Mouse (Mus musculus): ENCODE results near the gene Magi3.

Gene Magi3

GRCm38 (mm10) chr3:104189234-104189633 lies 30.9 kb downstream of the Magi3 start:
- no peak for DNase-seq

- no peak for DNase-seq
Observed at GRCm38 (mm10) chr3:104184270-104184669, 35.9 kb downstream of the Magi3 start.

- DNase-seq = no peak
Observed at GRCm38 (mm10) chr3:104183656-104184055, 36.5 kb downstream of the Magi3 start.

GRCm38 (mm10) chr3:104182711-104183110 lies 37.5 kb downstream of the Magi3 start:
- no peak for DNase-seq

- DNase-seq = no peak
Observed at GRCm38 (mm10) chr3:104161347-104161746, 58.8 kb downstream of the Magi3 start.

GRCm38 (mm10) chr3:104160603-104161002 lies 59.6 kb downstream of the Magi3 start:
- DNase-seq = no peak

- no peak for DNase-seq
Observed at GRCm38 (mm10) chr3:104150146-104150545, 70.0 kb downstream of the Magi3 start.

- DNase-seq = no peak
Observed at GRCm38 (mm10) chr3:104142376-104142775, 77.8 kb downstream of the Magi3 start.

GRCm38 (mm10) chr3:104138953-104139450 lies 81.2 kb downstream of the Magi3 start:
- DNase-seq = no peak

- no peak for DNase-seq
Observed at GRCm38 (mm10) chr3:104125628-104126027, 94.5 kb downstream of the Magi3 start.

- DNase-seq = no peak
Observed at GRCm38 (mm10) chr3:104123846-104124245, 96.3 kb downstream of the Magi3 start.

GRCm38 (mm10) chr3:104109478-104109877 lies 110.7 kb downstream of the Magi3 start:
- DNase-seq = no peak

GRCm38 (mm10) chr3:104104942-104105341 lies 115.2 kb downstream of the Magi3 start:
- DNase-seq = peak; percentile 6

GRCm38 (mm10) chr3:104101721-104102120 lies 118.5 kb downstream of the Magi3 start:
- no peak for DNase-seq

GRCm38 (mm10) chr3:104101249-104101648 lies 118.9 kb downstream of the Magi3 start:
- no peak for DNase-seq

GRCm38 (mm10) chr3:104095936-104096335 lies 124.2 kb downstream of the Magi3 start:
- no peak for DNase-seq

GRCm38 (mm10) chr3:104094646-104095045 lies 125.5 kb downstream of the Magi3 start:
- DNase-seq = no peak

- no peak for DNase-seq
Observed at GRCm38 (mm10) chr3:104092759-104093158, 127.4 kb downstream of the Magi3 start.

GRCm38 (mm10) chr3:104082031-104082430 lies 138.1 kb downstream of the Magi3 start:
- DNase-seq = no peak

GRCm38 (mm10) chr3:104078725-104079124 lies 141.4 kb downstream of the Magi3 start:
- DNase-seq = no peak

GRCm38 (mm10) chr3:104069395-104069794 lies 150.8 kb downstream of the Magi3 start:
- DNase-seq = no peak

GRCm38 (mm10) chr3:104059001-104059622 lies 161.1 kb downstream of the Magi3 start:
- peak; percentile 16 for DNase-seq

- no peak for DNase-seq
Observed at GRCm38 (mm10) chr3:104032747-104033146, 187.4 kb downstream of the Magi3 start.

- no peak for DNase-seq
Observed at GRCm38 (mm10) chr3:104032086-104032485, 188.1 kb downstream of the Magi3 start.

- no peak for DNase-seq
Observed at GRCm38 (mm10) chr3:104026938-104027337, 193.2 kb downstream of the Magi3 start.
